25 mouse cellular contexts compared by ENCODE assay signal in genomic region chr13:15550027-15550602, GRCm38 (mm10).
DNase-seq lines count a peak whose midpoint lies in the region; ATAC-seq and TF ChIP-seq lines count a peak whose summit lies in the region.
"Had no signal": no experiment of that assay in that cellular context is flagged by ENCODE, and none has a peak within 500 bp of the region (broad histone marks: within the 10 kb centered on the region; RNA-seq: fewer than 3 reads in every experiment).

No protein-coding gene starts in this region.

- peaks cover 70% of the 10 kb centered on the region for H3K27me3 ChIP-seq in midbrain, embryonic 10.5 days (ENCODE audit: low read depth, poor library complexity, severe bottlenecking)
- H3K27me3 ChIP-seq in midbrain, embryonic 13.5 days, result no peaks in the 10 kb centered on the region
- H3K27me3 ChIP-seq in forebrain, embryonic 11.5 days (ENCODE audit: control insufficient read depth, insufficient read depth, low read length), result no peaks in the 10 kb centered on the region
- H3K27me3 ChIP-seq in forebrain, postnatal 0 days (ENCODE audit: insufficient read depth, low read length), result no peaks in the 10 kb centered on the region
- no peaks in the 10 kb centered on the region for H3K27me3 ChIP-seq in heart, embryonic 10.5 days (ENCODE audit: insufficient read depth, poor library complexity, severe bottlenecking)
- H3K27me3 ChIP-seq: embryonic facial prominence, embryonic 12.5 days; liver, embryonic 15.5 days; lung, embryonic 15.5 days had no signal

- no peak for TF ChIP-seq CTCF in forebrain, postnatal 0 days (IDR thresholded peaks at IDR 0.05; ENCODE audit: low read depth)
- TF ChIP-seq CTCF in gastrocnemius, adult 2 months (IDR thresholded peaks at IDR 0.05), result no peak

- H3K9ac ChIP-seq in midbrain, embryonic 13.5 days (replicated peaks), result no peak overlapping the region
- peak overlapping the region; percentile 14; the same call in 1 of the 2 replicates for H3K9ac ChIP-seq in forebrain, embryonic 11.5 days (ENCODE audit: low read length)
- H3K9ac ChIP-seq in forebrain, postnatal 0 days, result no peak overlapping the region
- H3K9ac ChIP-seq: embryonic facial prominence, embryonic 12.5 days; liver, embryonic 15.5 days; lung, embryonic 15.5 days had no signal

- H3K9me3 ChIP-seq in midbrain, embryonic 10.5 days (replicated peaks), result no peaks in the 10 kb centered on the region
- no peaks in the 10 kb centered on the region for H3K9me3 ChIP-seq in midbrain, embryonic 13.5 days
- no peaks in the 10 kb centered on the region for H3K9me3 ChIP-seq in forebrain, embryonic 11.5 days (ENCODE audit: control insufficient read depth, low read length)
- no peaks in the 10 kb centered on the region for H3K9me3 ChIP-seq in forebrain, postnatal 0 days (ENCODE audit: low read length)
- H3K9me3 ChIP-seq in heart, embryonic 10.5 days, result no peaks in the 10 kb centered on the region
- H3K9me3 ChIP-seq: embryonic facial prominence, embryonic 12.5 days; hindbrain, embryonic 10.5 days; liver, embryonic 15.5 days; lung, embryonic 15.5 days had no signal

- intact Hi-C loops in gastrocnemius, adult 2 months (cut with DNase I), result no loop called here

- peaks cover 93% of the 10 kb centered on the region for H3K4me1 ChIP-seq in midbrain, embryonic 10.5 days
- H3K4me1 ChIP-seq in midbrain, embryonic 13.5 days (replicated peaks), result peaks cover 72% of the 10 kb centered on the region
- peaks cover 47% of the 10 kb centered on the region for H3K4me1 ChIP-seq in forebrain, embryonic 11.5 days (replicated peaks; ENCODE audit: control insufficient read depth, insufficient read depth, low read length)
- H3K4me1 ChIP-seq in forebrain, postnatal 0 days (ENCODE audit: insufficient read depth), result peaks cover 8% of the 10 kb centered on the region; the same call in 1 of the 2 replicates
- no peaks in the 10 kb centered on the region for H3K4me1 ChIP-seq in heart, embryonic 10.5 days
- H3K4me1 ChIP-seq: liver, embryonic 15.5 days had no signal

- H3K36me3 ChIP-seq in midbrain, embryonic 10.5 days, result peaks cover 14% of the 10 kb centered on the region
- no peaks in the 10 kb centered on the region for H3K36me3 ChIP-seq in midbrain, embryonic 13.5 days
- H3K36me3 ChIP-seq in forebrain, embryonic 11.5 days (ENCODE audit: control insufficient read depth, insufficient read depth, low read length), result no peaks in the 10 kb centered on the region
- H3K36me3 ChIP-seq in forebrain, postnatal 0 days (ENCODE audit: insufficient read depth), result no peaks in the 10 kb centered on the region
- no peaks in the 10 kb centered on the region for H3K36me3 ChIP-seq in heart, embryonic 10.5 days
- H3K36me3 ChIP-seq: liver, embryonic 15.5 days; lung, embryonic 15.5 days had no signal

- H3K4me3 ChIP-seq in midbrain, embryonic 10.5 days, result no peak overlapping the region
- H3K4me3 ChIP-seq in midbrain, embryonic 13.5 days (replicated peaks), result no peak overlapping the region
- H3K4me3 ChIP-seq in forebrain, embryonic 11.5 days (ENCODE audit: low read depth, low read length), result no peak overlapping the region
- H3K4me3 ChIP-seq in forebrain, postnatal 0 days (ENCODE audit: low read depth, low read length), result 0 out of 2 replicates have a peak overlapping the region, but pooled peaks have one; percentile 0
- no peak overlapping the region for H3K4me3 ChIP-seq in heart, embryonic 10.5 days
- H3K4me3 ChIP-seq in gastrocnemius, adult 2 months, result no peak overlapping the region
- H3K4me3 ChIP-seq: embryonic facial prominence, embryonic 12.5 days; erythroblast, embryonic 14.5 days; hindbrain, embryonic 10.5 days; liver, embryonic 15.5 days; lung, embryonic 15.5 days had no signal

- no peak for DNase-seq in midbrain, embryonic 10.5 days (ENCODE audit: low spot score)
- no peak for DNase-seq in forebrain, embryonic 11.5 days (ENCODE audit: low spot score)
- DNase-seq in forebrain, postnatal 0 days, result peak; percentile 54
- DNase-seq in retina, embryonic 14.5 days (ENCODE audit: low spot score), result peak; percentile 51
- DNase-seq in ovary, adult 18-20 months (ENCODE audit: low spot score), result no peak
- DNase-seq in heart, embryonic 10.5 days (ENCODE audit: low spot score), result no peak
- no peak for DNase-seq in gastrocnemius, adult 2 months
- DNase-seq: cerebellum, adult 11-12 months; cerebellum, postnatal 10 days; gastrocnemius, postnatal 10 days; heart, postnatal 10 days; kidney, adult 9 months; kidney, postnatal 25 days; liver; thymus, postnatal 14 days had no signal

- 0 out of 2 replicates have a peak overlapping the region, but pooled peaks have one; percentile 29 for H3K27ac ChIP-seq in midbrain, embryonic 10.5 days (replicated peaks)
- H3K27ac ChIP-seq in midbrain, embryonic 13.5 days, result no peak overlapping the region
- H3K27ac ChIP-seq in forebrain, embryonic 11.5 days (ENCODE audit: low read depth, low read length), result peak overlapping the region; percentile 79
- no peak overlapping the region for H3K27ac ChIP-seq in forebrain, postnatal 0 days (ENCODE audit: low read depth, low read length)
- H3K27ac ChIP-seq in heart, embryonic 10.5 days, result no peak overlapping the region
- no peak overlapping the region for H3K27ac ChIP-seq in gastrocnemius, adult 2 months
- H3K27ac ChIP-seq: embryonic facial prominence, embryonic 12.5 days; hindbrain, embryonic 10.5 days; liver, embryonic 15.5 days; lung, embryonic 15.5 days had no signal

- WGBS in midbrain, embryonic 10.5 days, result 58% methylated on average over 8 of the region's 8 CpGs
- WGBS in midbrain, embryonic 13.5 days, result 48% methylated on average over 8 of the region's 8 CpGs
- WGBS in forebrain, embryonic 11.5 days, result 19% methylated on average over 8 of the region's 8 CpGs
- 24% methylated on average over 8 of the region's 8 CpGs for WGBS in forebrain, postnatal 0 days
- 83% methylated on average over 8 of the region's 8 CpGs for WGBS in heart, embryonic 10.5 days

- H3K4me2 ChIP-seq in midbrain, embryonic 13.5 days (replicated peaks), result no peak overlapping the region
- peak overlapping the region; percentile 9; the same call in 1 of the 2 replicates for H3K4me2 ChIP-seq in forebrain, embryonic 11.5 days (ENCODE audit: low read depth, low read length, severe bottlenecking)
- H3K4me2 ChIP-seq in forebrain, postnatal 0 days (ENCODE audit: low read depth), result peak overlapping the region; percentile 33
- H3K4me2 ChIP-seq: embryonic facial prominence, embryonic 12.5 days; heart, embryonic 11.5 days; liver, embryonic 15.5 days; lung, embryonic 15.5 days had no signal

- no peak for ATAC-seq in midbrain, embryonic 13.5 days
- ATAC-seq in forebrain, embryonic 11.5 days (replicated peaks; ENCODE audit: low FRiP score), result peak; percentile 72
- ATAC-seq in forebrain, postnatal 0 days, result no peak
- ATAC-seq: CD4-positive, CD25-positive, alpha-beta regulatory T cell, adult 4 months; hindbrain, embryonic 16.5 days; intestine, embryonic 16.5 days had no signal

Comparison
In these comparisons a context has a peak if more than half of its experiments do, and no peak if none do; other contexts are left out.
1. DNase-seq: peak in forebrain, postnatal 0 days (single experiment) and retina, embryonic 14.5 days (single experiment); none in midbrain, embryonic 10.5 days (single experiment), forebrain, embryonic 11.5 days (single experiment), ovary, adult 18-20 months (single experiment), heart, embryonic 10.5 days (single experiment) and gastrocnemius, adult 2 months (single experiment).
2. H3K27ac ChIP-seq: peak in midbrain, embryonic 10.5 days (single experiment) and forebrain, embryonic 11.5 days (single experiment); none in midbrain, embryonic 13.5 days (single experiment), forebrain, postnatal 0 days (single experiment), heart, embryonic 10.5 days (single experiment) and gastrocnemius, adult 2 months (single experiment).